Mouse (Mus musculus) gonadal fat pad, adult 2 months (tissue): ENCODE data around the gene Gtpbp3. TPM values are rescaled to one million over a fixed set of nuclear protein-coding genes. Genes with fewer than 3 reads are reported as not detected.

Experiments
- DNase-seq: peaks from one replicate; pipeline ENCODE4 v3.0.0-alpha.2; 2012; ENCODE audit warnings: low read depth
- polyA plus RNA-seq: library from polyadenylated mRNA; depleted of rRNA; stranded (reverse); fragments of >200 nt; gene quantifications from 2 replicates; pipeline ENCODE4 v1.2.3, GENCODE M21; 2012

Gtpbp3 gene
- polyA plus RNA-seq, 1 experiment: 21.4 TPM

GRCm38 (mm10) chr8:71469411-71469810 lies 18.5 kb upstream of the Gtpbp3 start:
- no peak for DNase-seq

GRCm38 (mm10) chr8:71470146-71470912 lies 17.6 kb upstream of the Gtpbp3 start:
- DNase-seq: no peak

- no peak for DNase-seq
These were observed 17.0 kb upstream of the Gtpbp3 start for GRCm38 (mm10) chr8:71470913-71471255.

GRCm38 (mm10) chr8:71471861-71472260 lies 16.0 kb upstream of the Gtpbp3 start:
- no peak for DNase-seq

- no peak for DNase-seq
These were observed 15.1 kb upstream of the Gtpbp3 start for GRCm38 (mm10) chr8:71472601-71473386.

- DNase-seq: no peak
These were observed 13.6 kb upstream of the Gtpbp3 start for GRCm38 (mm10) chr8:71474344-71474743.

- no peak for DNase-seq
These were observed 12.9 kb upstream of the Gtpbp3 start for GRCm38 (mm10) chr8:71474785-71475701.

GRCm38 (mm10) chr8:71475702-71476075 lies 12.2 kb upstream of the Gtpbp3 start:
- no peak for DNase-seq

- DNase-seq: no peak
These were observed 11.6 kb upstream of the Gtpbp3 start for GRCm38 (mm10) chr8:71476099-71476940.

GRCm38 (mm10) chr8:71477196-71477845 lies 10.6 kb upstream of the Gtpbp3 start:
- no peak for DNase-seq

- DNase-seq: no peak
These were observed 9.0 kb upstream of the Gtpbp3 start for GRCm38 (mm10) chr8:71478943-71479342.

GRCm38 (mm10) chr8:71483932-71484331 lies 4.0 kb upstream of the Gtpbp3 start:
- no peak for DNase-seq

GRCm38 (mm10) chr8:71484736-71485135 lies 3.2 kb upstream of the Gtpbp3 start:
- DNase-seq: no peak

- no peak for DNase-seq
These were observed 2.5 kb upstream of the Gtpbp3 start, which contains the start of gene Ano8 for GRCm38 (mm10) chr8:71485142-71486135. TSS of gene Ano8 (minus strand) at chr8:71485963.

- no peak for DNase-seq
These were observed 1.8 kb upstream of the Gtpbp3 start for GRCm38 (mm10) chr8:71486136-71486529.

GRCm38 (mm10) chr8:71488454-71488853 lies 551 bp downstream of the Gtpbp3 start:
- DNase-seq: peak; percentile 81

- no peak for DNase-seq
These were observed 7.1 kb downstream of the Gtpbp3 start for GRCm38 (mm10) chr8:71495039-71495438.

GRCm38 (mm10) chr8:71495811-71496210 lies 7.9 kb downstream of the Gtpbp3 start:
- no peak for DNase-seq

- no peak for DNase-seq
These were observed 8.6 kb downstream of the Gtpbp3 start for GRCm38 (mm10) chr8:71496481-71496880.
